Mouse (Mus musculus) effector memory CD4-positive, alpha-beta T cell, adult 5 months (primary cell): ENCODE results near the gene Fmnl2. TPM values are rescaled to one million over a fixed set of nuclear protein-coding genes. Genes with fewer than 3 reads are reported as not detected.

Source experiments
- polyA plus RNA-seq: library from polyadenylated mRNA; unstranded; fragments of 100-300 nt; shearing (Covaris generic); gene quantifications from one replicate; pipeline ENCODE4 v1.2.1, GENCODE M21; 2017

The Fmnl2 gene
- not detected for polyA plus RNA-seq

DNA sequence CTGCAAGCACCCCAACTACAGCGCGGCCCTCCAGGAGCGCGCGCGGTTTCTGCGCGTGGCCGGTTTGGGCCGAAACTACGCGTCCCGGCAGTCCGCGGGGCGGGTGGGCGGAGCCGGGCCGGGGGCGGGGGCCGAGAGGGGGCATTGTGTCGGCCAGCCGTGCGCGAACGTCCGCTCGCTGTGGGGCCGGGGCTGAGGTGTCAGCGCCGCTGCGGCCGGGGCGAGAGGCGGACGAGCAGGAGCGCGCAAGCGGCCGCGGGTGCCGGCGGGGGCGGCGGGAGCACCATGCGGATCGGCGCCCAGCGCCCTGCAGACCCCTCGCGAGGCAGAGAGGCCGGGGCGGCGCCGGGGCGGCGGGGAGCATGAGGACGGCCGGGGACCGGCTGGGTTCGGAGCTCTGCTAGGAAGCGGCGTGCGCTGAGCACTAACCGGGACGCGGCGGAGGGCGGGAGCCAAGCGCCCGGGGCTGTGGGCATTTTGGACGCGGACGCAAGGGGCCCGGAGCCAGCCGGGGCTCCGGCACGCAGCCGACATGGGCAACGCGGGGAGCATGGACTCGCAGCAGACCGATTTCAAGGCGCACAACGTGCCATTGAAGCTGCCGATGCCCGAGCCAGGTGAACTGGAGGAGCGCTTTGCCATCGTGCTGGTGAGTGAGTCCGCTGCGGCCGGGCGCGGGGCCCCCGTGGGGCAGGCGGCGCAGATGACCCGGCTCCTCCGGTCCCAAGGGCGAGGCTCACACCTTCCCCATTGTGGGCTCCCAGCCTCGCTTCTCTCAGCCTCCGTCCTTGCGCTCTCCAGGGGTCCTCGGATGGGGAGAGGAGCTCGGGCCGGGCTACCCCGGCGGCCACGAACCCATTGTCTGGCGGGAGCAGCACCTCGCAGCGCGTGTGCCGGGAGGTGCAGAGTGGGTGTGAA, at the start of gene Fmnl2:
Gene Fmnl2, plus strand, starts transcription at position 250 of the 918 bp plus-strand sequence.

Other genes with a start within 250 kb of the Fmnl2 start
- 0.06 TPM for gene Cacnb4, start 181.0 kb upstream of the Fmnl2 start, polyA plus RNA-seq
- 32.5 TPM for gene Stam2, start 115.6 kb upstream of the Fmnl2 start, polyA plus RNA-seq